Mouse (Mus musculus) bone marrow, adult 2 months (tissue): ENCODE data around the gene Serinc3. TPM values are rescaled to one million over a fixed set of nuclear protein-coding genes. Genes with fewer than 3 reads are reported as not detected.
"Not testable (repeated sequence)": the region's sequence is repeated elsewhere in the genome, so short reads cannot be mapped to it uniquely, and the experiment has no call there.

Experiments
- H3K27ac ChIP-seq: fragments of 200-500 bp; 2 replicates; pipeline ENCODE4 v1.5.1; 2012; ENCODE audit warnings: low read depth, mild to moderate bottlenecking, control low read depth, inconsistent platforms, low read length; ENCODE audit not compliant: control insufficient read depth, poor library complexity, insufficient read depth
- H3K4me1 ChIP-seq: fragments of 200-500 bp; 2 replicates; pipeline ENCODE4 v1.6.1; 2011; ENCODE audit warnings: low read length; ENCODE audit not compliant: control insufficient read depth, insufficient read depth
- H3K4me3 ChIP-seq: fragments of 200-500 bp; replicated peaks from 2 replicates; pipeline ENCODE3; 2011; ENCODE audit warnings: mild to moderate bottlenecking, low read depth, low read length, control low read depth; ENCODE audit not compliant: control insufficient read depth
- CTCF ChIP-seq: fragments of 200-500 bp; IDR thresholded peaks from 2 replicates; pipeline ENCODE4 v1.5.1; 2011; ENCODE audit warnings: low read length, control low read depth; ENCODE audit not compliant: control insufficient read depth, insufficient read depth
- POLR2A ChIP-seq: fragments of 200-500 bp; IDR thresholded peaks from 2 replicates; pipeline ENCODE4 v1.6.1; 2011; ENCODE audit warnings: low read depth, mild to moderate bottlenecking, control low read depth, low read length, borderline replicate concordance; ENCODE audit not compliant: control insufficient read depth
- WGBS: fragments of 180-500 bp; shearing (Covaris S2); methylation state at CpG from one replicate; pipeline ENCODE4 v1.1.7; 2018; 5-methylcytosine and 5-hydroxymethylcytosine counted together
- polyA plus RNA-seq: library from polyadenylated mRNA; stranded (reverse); fragments of >200 nt; gene quantifications from 2 replicates; pipeline ENCODE4 v1.2.4, GENCODE M21; 2011; ENCODE audit warnings: low replicate concordance; ENCODE audit not compliant: missing spikeins, insufficient read depth, insufficient read length

Serinc3 gene
- polyA plus RNA-seq, 1 experiment, result 328 TPM

- TF ChIP-seq POLR2A (no peak), CTCF (no peak)
- 85% methylated on average over 12 of the region's 12 CpGs for WGBS
- peak overlapping the region; percentile 38 for H3K4me3 ChIP-seq
- H3K4me1 ChIP-seq, result peaks cover 11% of the 10 kb centered on the region
- H3K27ac ChIP-seq, result no peak overlapping the region; the same call in 1 of the 2 replicates
These were observed 14.5 kb upstream of the Serinc3 start for GRCm38 (mm10) chr2:163659431-163659830.

- no peak for TF ChIP-seq CTCF
- no peak for TF ChIP-seq POLR2A
- Histone ChIP-seq H3K4me3 (peak overlapping the region; percentile 78), H3K27ac (peak overlapping the region; percentile 35; the same call in 1 of the 2 replicates), H3K4me1 (peaks cover 11% of the 10 kb centered on the region)
- WGBS, result 2% methylated on average over 8 of the region's 8 CpGs
These were observed 14.0 kb upstream of the Serinc3 start for GRCm38 (mm10) chr2:163658941-163659340.

GRCm38 (mm10) chr2:163657975-163658886, 13.3 kb upstream of the Serinc3 start, which contains the start of gene Pkig:
Gene Pkig, plus strand, starts transcription at chr2:163658386.
- WGBS, result under 1% methylated on average over 71 of the region's 71 CpGs
- H3K4me3 ChIP-seq, result peak within 1 kb of the TSS; percentile 78
- H3K27ac ChIP-seq, result peak within 1 kb of the TSS; percentile 83
- H3K4me1 ChIP-seq, result peaks cover 11% of the 10 kb centered on the region
- TF ChIP-seq POLR2A, result peak; percentile 46; the same call in 1 of the 2 replicates
- peak; percentile 9; the same call in 1 of the 2 replicates for TF ChIP-seq CTCF

- H3K4me3 ChIP-seq, result no peak overlapping the region
These were observed 12.6 kb upstream of the Serinc3 start for GRCm38 (mm10) chr2:163657486-163657885.

GRCm38 (mm10) chr2:163655699-163656098, 10.8 kb upstream of the Serinc3 start:
- H3K4me1 ChIP-seq, H3K4me3 ChIP-seq, H3K27ac ChIP-seq: not testable (repeated sequence)
- 89% methylated on average over 8 of the region's 12 CpGs for WGBS

More at GRCm38 (mm10) chr2:163657486-163657885, 12.6 kb upstream of the Serinc3 start:
- 86% methylated on average over 2 of the region's 2 CpGs for WGBS
- no peak for TF ChIP-seq POLR2A
- TF ChIP-seq CTCF, result no peak
- no peak overlapping the region for H3K27ac ChIP-seq
- H3K4me1 ChIP-seq, result peaks cover 11% of the 10 kb centered on the region

GRCm38 (mm10) chr2:163646461-163647080, 1.6 kb upstream of the Serinc3 start:
- WGBS, result 67% methylated on average over 5 of the region's 5 CpGs
- TF ChIP-seq CTCF, result no peak
- TF ChIP-seq POLR2A, result no peak

GRCm38 (mm10) chr2:163645700-163646460, 949 bp upstream of the Serinc3 start:
- peaks cover 2% of the 10 kb centered on the region; the same call in 1 of the 2 replicates for H3K4me1 ChIP-seq
- WGBS, result 31% methylated on average over 11 of the region's 11 CpGs
- H3K27ac ChIP-seq, result peak overlapping the region; percentile 74; the same call in 1 of the 2 replicates
- TF ChIP-seq POLR2A (no peak), CTCF (no peak)
- H3K4me3 ChIP-seq, result no peak overlapping the region

More at GRCm38 (mm10) chr2:163646461-163647080, 1.6 kb upstream of the Serinc3 start:
- Histone ChIP-seq H3K4me1 (no peaks in the 10 kb centered on the region; the same call in 1 of the 2 replicates), H3K4me3 (no peak overlapping the region), H3K27ac (no peak overlapping the region)

- H3K4me3 ChIP-seq, result peak overlapping the region; percentile 95
- H3K4me1 ChIP-seq, result peaks cover 2% of the 10 kb centered on the region; the same call in 1 of the 2 replicates
- TF ChIP-seq CTCF (no peak), POLR2A (no peak)
- H3K27ac ChIP-seq, result peak overlapping the region; percentile 100
- under 1% methylated on average over 4 of the region's 4 CpGs for WGBS
These were observed 884 bp downstream of the Serinc3 start for GRCm38 (mm10) chr2:163644047-163644446.
